Mouse (Mus musculus): ENCODE data around the gene Wasl. TPM values are rescaled to one million over a fixed set of nuclear protein-coding genes. Genes with fewer than 3 reads are reported as not detected.

Gene Wasl
- total RNA-seq, 1 experiment from 2014 or later: 6.4 TPM

DNA sequence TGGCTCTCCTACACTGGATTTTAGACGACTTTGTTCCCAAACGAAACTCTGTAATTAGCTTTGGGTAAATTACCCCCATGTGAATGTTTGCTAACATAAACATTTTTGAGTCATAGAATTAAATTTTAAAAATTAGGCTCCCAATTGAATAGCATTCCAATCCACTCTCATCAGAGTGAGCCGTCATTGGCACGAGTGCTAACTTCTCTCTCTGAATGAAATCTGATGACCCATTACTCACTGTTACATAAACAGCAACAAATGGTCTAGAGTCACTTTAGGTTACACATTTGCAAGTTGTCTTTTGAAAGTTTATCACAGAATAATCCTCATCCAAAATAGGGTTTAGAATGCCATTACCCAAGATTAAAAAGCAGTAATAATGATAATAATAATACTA is 55.3 kb downstream of the Wasl start:
- ATAC-seq (replicated peaks; ENCODE audit: insufficient number of reproducible peaks, low FRiP score, low TSS enrichment, poor library complexity, severe bottlenecking): no peak

DNA sequence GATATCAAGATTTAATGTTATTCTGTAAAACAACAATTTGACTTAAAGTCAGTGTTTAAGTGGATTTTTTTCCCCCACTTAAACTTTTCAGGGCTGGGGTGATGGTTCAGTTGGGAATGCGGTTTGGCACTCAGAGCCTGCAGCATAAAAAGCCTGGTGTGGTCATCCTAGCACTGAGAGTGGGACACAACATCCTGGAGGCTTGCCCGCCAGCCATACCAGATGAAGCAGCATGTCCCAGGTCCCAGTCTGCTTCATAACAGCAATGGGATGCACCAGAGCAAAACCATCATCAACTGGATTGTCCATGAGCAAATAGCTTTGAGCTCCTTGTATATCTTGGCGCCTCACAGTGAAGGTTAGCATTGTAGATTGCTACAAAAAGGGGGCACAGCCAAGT is 56.1 kb downstream of the Wasl start:
- no peak for ATAC-seq (replicated peaks; ENCODE audit: insufficient number of reproducible peaks, low FRiP score, low TSS enrichment, poor library complexity, severe bottlenecking)

DNA sequence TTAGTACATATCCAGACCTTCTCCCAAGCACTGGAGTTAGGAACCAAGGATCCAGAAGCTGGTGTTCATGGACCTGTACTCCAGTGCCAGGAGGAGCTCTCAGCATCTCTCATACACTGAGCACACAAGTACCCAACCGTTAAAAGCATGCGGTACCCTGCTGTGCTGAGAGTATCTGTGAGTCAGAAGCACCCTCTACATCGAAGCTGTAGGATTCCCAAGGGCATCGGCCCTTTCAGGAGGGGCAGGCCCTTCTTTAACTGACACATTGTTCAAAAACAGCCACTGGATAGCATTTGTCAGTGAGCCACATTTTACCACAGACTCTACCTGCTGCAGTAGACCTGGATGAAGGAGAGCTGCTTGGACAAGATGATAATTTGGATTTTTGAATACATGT is 56.7 kb downstream of the Wasl start:
- no peak for ATAC-seq (replicated peaks; ENCODE audit: insufficient number of reproducible peaks, low FRiP score, low TSS enrichment, poor library complexity, severe bottlenecking)

DNA sequence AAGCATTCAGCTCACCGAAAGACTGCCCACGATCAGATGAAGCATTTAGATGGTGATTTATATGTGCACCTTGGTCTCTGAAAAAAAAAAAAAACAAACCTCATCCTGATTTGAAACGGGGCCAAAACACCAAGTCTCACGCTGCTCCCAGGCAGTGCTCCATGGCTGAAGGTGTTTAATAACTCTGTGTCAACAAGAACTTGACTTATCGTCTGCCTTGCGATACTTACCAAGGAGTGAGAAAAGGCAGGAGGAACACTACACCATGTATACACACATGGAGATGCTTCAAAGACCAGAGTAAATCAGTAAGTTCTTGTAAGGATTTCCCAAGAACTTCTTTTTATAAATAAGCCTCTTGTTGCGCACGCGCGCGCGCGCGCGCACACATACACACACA is 57.3 kb downstream of the Wasl start:
- ATAC-seq (replicated peaks; ENCODE audit: insufficient number of reproducible peaks, low FRiP score, low TSS enrichment, poor library complexity, severe bottlenecking): no peak

DNA sequence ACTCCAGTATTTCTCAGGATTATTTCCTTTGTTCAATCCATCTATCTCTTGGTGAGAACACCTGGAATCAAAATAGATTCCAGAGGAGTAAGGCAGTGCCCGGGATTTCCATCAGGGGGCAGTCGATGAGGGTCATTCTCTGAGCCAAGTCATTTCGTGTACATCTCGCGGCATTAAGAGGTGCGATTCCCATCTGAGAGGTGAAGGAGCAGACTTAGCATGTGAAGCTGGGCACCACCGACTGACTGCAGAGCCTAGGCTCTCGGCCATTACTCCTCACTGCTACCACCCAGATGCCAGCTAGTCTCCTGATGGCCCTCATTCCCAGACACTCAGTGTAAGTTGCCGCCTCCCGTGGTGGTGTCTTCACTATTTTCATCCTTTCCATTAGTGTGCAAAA is 58.3 kb downstream of the Wasl start:
- ATAC-seq (replicated peaks; ENCODE audit: insufficient number of reproducible peaks, low FRiP score, low TSS enrichment, poor library complexity, severe bottlenecking): no peak

DNA sequence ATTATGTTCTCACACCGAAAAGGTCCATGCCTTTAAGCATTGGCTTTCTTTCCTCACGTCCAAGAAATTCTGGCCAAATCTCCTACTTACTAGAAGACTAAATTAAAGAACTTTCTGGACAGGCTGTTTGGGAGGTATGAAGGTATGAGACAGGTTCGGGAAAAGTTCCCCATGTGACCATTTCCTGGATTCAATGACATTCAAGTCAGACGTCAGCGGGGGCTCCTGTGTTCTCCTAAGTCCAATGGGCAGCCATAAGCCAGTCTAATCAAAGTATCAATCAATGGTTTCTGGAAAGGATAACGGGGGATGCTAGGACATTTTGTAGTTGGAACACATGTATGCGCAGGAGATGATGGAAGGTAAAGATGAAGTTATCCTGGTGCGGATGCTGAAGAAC is 59.2 kb downstream of the Wasl start:
- no peak for ATAC-seq (replicated peaks; ENCODE audit: insufficient number of reproducible peaks, low FRiP score, low TSS enrichment, poor library complexity, severe bottlenecking)

DNA sequence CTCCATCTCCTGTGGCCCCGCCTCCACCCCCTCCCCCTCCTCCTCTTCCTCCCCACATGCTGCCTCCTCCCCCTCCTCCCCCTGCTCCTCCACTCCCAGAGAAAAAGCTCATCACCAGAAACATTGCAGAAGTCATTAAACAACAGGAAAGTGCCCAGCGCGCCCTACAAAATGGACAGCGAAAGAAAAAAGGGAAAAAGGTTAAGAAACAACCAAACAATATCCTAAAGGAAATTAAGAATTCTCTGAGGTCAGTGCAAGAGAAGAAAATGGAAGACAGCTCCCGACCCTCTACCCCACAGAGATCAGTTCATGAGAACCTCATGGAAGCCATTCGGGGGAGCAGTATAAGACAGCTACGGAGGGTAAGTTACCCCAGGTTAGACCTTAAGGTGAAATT is 60.5 kb downstream of the Wasl start:
- no peak for ATAC-seq (replicated peaks; ENCODE audit: insufficient number of reproducible peaks, low FRiP score, low TSS enrichment, poor library complexity, severe bottlenecking)

DNA sequence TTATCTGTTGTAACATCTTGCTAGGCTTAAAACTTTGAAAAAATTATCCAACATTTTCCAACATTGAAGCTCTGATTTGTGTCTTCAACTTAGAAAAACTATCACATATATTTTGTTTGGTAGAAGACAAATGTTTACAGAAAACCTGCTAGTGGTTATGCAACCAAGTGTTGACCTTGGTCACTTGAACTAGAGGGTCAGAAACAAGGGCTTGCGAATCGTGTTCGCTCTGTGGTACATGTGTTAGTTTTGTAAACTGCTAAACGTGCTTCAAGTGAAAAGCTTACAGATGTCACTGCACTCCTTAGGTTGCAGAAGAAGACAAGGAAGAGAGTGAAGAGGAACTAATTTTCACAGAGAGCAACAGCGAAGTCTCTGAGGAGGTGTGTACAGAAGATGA is 61.8 kb downstream of the Wasl start:
- no peak for ATAC-seq (replicated peaks; ENCODE audit: insufficient number of reproducible peaks, low FRiP score, low TSS enrichment, poor library complexity, severe bottlenecking)

DNA sequence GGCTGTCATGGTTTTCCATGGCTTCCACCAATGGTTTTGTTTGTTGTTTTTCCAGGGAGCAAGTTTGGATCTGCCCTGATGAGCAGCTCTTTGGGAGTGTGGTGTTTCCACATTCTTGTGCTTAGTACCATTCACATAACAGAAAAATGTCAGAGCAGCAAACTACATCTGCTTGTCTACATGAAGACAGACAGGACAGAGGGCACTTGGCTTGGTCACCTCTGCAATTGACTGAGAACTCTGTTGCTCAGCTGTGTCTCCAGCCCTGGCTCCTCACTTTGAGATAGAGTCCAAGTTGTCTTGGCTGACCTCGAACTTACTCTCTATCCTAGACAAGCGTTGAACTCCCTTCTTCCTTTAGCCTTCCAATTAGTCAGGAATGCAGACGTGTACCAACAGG is 62.5 kb downstream of the Wasl start:
- no peak for ATAC-seq (replicated peaks; ENCODE audit: insufficient number of reproducible peaks, low FRiP score, low TSS enrichment, poor library complexity, severe bottlenecking)

DNA sequence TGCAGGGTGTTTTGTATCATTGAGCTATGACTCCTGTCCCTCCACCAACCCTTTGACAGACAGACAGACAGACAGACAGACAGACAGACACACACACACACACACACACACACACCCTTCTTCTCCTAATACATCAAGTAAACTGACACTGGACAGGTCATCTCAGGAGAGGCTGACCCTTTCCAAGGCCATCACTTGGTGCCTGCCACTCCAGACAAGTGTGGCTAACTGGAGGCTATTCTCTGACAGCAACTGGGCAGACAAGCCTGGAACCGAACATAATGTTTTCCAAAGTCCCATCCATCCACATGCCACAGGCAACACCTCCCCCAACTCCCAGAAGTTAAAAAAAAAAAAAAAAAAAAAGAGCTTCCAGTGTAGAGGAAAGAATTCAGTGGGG is 63.1 kb downstream of the Wasl start:
- no peak for ATAC-seq (replicated peaks; ENCODE audit: insufficient number of reproducible peaks, low FRiP score, low TSS enrichment, poor library complexity, severe bottlenecking)

DNA sequence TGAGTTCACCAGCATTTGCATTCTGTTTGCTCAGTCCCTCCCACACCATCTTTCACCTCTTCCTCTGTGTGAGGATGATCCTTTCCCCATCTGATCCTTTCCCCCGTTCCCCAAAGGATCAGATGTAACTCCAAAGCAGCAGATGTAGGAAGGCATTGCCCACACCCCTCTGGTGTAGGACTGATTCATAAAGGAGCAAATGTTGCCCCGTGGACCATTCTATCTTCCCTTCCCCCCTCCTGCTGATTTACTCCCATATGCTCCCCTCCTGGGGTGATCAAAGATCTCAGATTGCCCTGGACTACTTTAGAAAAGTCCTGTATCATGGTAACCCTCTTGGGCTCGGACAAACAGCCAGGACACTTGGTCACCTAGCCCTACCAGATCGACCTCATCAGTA is 64.1 kb downstream of the Wasl start:
- ATAC-seq (replicated peaks; ENCODE audit: insufficient number of reproducible peaks, low FRiP score, low TSS enrichment, poor library complexity, severe bottlenecking): no peak

DNA sequence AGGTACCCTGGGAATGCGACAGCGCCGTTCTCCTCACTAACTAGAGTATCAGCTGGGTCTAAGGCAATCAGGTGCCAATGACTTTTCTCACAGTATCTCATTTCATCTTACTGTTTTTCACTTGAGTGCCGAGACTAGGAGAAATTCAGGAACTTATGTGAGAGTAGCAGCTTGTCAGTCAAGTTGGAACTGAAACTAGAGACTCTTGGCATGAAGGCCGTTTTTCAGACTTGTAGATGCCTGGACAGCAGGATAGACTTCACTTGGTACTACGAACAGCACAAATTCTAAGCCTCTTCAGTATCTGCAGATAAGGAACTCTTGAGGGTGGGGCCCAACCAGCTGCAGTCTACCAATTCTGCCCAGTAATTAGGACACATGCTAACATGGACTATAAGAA is 64.7 kb downstream of the Wasl start:
- ATAC-seq (replicated peaks; ENCODE audit: insufficient number of reproducible peaks, low FRiP score, low TSS enrichment, poor library complexity, severe bottlenecking): no peak

DNA sequence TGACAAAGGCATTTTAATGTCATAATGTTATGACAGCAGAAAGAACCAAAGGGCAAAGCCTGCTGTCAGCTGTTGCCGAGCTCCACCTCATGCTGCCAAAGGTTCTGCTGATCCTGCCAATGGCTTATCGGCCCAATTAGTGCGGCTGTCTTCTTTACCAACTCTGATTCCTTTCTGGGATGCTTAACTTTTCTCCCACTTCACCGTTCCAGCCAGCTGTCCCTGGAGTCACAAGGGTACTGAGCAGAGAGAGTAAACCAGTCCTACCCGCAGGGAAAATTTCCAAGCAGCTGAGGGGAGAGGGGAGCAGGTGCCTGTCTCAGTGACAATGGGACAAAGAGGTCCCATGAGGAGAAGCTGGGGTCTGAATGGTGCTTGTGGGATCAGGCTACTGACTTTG is 65.2 kb downstream of the Wasl start:
- ATAC-seq (replicated peaks; ENCODE audit: insufficient number of reproducible peaks, low FRiP score, low TSS enrichment, poor library complexity, severe bottlenecking): no peak

DNA sequence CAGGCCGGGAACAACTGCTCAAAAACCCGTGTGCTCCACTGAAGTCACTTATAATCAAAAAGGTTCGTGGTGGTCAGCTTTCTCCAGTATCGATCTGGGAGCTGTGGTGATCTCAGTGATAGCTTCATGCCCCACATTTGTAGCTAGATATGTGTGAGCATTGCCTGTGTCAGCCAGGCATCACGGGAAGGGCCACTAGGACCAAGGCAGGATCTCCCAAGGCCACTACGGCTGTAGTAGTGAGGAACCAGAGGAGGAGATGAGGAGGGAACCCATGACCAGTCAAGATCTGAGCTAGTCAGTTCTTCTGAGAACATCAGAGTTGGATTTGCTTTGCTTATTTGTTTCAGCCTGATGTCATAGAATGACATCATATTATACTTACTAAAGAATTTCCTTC is 65.6 kb downstream of the Wasl start:
- ATAC-seq (replicated peaks; ENCODE audit: insufficient number of reproducible peaks, low FRiP score, low TSS enrichment, poor library complexity, severe bottlenecking): no peak

DNA sequence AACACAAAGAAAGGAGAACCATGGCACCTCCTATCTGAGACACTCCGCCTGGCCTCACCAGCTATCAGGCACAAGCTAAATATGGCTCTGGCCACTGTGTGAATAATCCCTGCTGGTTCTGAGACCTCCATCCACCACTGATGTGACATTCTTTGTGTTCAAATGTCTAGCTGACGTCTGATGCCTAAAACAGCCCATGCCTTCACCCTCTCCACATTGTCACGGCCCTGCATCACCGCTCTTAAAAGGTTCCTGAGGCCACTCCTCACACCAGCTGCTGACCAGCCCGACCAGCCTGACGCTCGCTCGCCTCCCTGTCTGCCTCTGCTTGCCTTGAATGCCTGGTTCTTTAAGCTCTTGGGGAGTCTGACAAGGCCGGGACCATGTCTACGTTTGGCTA is 67.3 kb downstream of the Wasl start, which contains the start of gene Lmod2:
Gene Lmod2 (plus strand): TSS at position 263 of the 400 bp plus-strand sequence.
- no peak for ATAC-seq (replicated peaks; ENCODE audit: insufficient number of reproducible peaks, low FRiP score, low TSS enrichment, poor library complexity, severe bottlenecking)

DNA sequence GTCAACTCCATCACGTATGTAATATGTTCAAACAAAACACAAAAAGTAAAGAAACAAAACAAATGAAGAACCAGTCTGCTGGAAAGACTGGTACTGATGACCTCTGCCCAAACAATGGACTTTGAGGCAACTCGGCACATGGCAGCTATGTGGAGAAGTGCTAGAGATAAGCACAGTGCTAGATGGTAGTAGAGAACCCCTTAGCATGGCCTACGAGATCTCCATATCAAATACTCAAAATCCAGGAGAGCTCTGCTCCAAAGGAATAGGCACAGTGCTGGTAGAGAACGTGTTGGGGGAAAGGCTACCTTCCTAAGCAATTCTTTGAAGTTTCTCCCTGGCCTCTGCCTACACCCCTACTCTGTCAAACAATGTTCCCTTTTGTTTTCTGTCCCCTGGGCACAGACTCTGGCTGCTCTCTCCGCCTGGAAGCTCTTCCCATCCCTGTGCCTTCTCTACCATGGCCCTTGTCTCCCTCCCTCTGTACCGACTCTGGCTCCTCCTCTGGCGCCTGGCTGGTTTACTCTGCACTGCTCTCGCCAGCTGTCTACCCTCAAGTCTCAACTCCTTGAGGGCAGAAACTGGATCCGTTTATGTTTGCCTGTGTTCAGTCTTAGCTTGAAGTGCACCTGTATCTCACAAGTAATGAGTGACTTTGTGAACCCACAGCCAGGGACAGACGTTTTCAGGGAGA is 73.1 kb downstream of the Wasl start:
- ATAC-seq (replicated peaks; ENCODE audit: insufficient number of reproducible peaks, low FRiP score, low TSS enrichment, poor library complexity, severe bottlenecking): no peak

DNA sequence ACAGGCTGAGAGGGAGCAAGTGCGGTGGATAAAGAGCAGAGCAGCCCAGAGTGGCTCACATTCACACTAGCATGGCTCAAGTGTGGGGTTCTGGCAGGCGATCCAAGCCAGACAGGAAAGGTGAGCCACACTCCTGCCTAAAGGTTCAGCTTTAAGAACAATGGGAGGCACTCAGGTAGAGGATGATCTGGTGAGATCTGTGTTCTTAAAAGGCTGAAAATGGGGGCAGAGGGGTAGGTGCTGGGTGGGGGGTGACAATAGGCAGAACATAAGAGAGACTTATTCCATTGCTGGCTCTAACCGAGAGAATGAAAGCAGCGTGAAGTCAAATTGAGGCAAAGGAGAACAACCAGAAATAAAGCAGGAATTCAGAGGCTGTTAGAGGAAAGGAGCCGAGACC is 74.5 kb downstream of the Wasl start:
- no peak for ATAC-seq (replicated peaks; ENCODE audit: insufficient number of reproducible peaks, low FRiP score, low TSS enrichment, poor library complexity, severe bottlenecking)

DNA sequence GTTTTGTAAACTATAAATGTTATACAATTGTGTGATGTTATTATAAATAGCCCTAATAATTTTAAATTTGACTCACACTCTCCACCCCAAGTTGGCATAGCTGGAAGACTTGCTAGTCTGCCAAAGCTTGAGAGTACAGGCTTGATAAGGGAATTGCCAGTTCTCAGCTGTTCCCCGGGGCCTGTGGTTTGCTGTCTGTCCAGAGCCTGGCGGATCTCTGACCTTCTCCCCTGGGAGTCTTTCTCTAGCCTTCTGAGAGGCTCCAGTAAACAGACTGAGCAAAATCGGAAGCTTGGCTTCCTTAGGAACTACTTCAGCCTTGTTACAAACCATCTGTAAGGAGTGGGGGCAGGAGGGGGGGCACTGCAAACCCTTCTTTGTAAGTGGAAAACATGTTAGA is 77.9 kb downstream of the Wasl start:
- no peak for ATAC-seq (replicated peaks; ENCODE audit: insufficient number of reproducible peaks, low FRiP score, low TSS enrichment, poor library complexity, severe bottlenecking)

DNA sequence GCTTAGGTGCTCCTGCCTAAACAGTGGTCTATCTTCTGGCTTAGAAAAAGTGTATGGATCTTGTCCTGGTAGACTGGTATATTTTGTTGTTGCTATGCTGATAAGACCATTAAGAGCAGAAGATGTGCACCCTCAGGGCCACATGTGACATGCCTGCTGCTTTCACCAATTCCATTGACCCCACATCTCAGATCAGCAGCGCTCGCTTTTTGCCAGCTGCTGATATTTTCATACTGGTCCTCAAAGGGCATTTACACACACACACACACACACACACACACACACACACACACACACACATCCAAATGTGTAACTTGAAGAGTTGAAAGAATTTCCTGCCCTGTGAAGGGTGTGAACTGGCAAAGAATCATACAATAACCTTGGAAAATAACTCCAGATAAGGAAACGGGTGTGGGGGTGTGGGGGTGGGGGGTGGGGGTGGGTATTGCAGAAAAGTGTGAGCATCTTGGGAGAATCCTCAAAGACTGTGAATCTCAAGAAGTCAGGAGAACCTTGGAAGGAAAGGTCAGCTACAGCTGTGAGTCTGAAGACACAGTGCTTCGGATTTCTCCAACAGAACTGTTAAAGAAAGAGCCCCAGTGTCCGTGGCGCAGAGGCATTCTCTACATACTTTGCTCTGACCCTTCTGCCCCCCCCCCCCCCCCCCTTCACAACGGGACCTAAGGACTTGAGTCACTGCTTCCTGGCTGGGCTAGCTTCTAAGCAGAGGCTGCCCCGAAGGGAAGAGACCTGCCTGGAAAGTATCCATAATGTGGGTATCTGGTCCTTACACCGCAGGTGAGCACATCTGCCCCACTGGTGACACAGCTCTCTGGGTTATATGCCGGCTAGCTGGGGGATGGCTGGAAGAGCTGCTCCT is 79.1 kb downstream of the Wasl start:
- no peak for ATAC-seq (replicated peaks; ENCODE audit: insufficient number of reproducible peaks, low FRiP score, low TSS enrichment, poor library complexity, severe bottlenecking)

DNA sequence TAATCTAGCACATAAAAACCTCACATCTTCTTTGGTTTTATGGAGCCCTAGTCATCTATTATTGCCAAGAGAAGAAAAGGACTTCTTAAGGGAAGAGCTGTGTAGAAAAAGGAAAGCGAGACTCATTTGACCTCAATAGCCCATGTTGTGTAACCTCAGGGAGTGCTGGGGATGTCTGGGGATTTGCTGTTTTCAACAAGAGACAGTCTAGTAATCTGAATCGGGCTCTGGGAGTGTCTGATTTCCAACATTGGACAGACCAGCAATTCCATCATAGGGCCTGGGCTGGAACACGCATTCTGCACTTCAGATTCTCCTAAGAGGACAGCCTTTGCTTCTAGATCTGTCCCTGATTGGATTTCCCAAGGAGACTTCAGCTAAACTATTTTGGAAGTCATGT is 81.4 kb downstream of the Wasl start:
- no peak for ATAC-seq (replicated peaks; ENCODE audit: insufficient number of reproducible peaks, low FRiP score, low TSS enrichment, poor library complexity, severe bottlenecking)

Data from monocyte, adult 5-6 weeks (primary cell).